Mouse (Mus musculus) kidney, embryonic 15.5 days (tissue): ENCODE results near the gene Slco4c1. TPM values are rescaled to one million over a fixed set of nuclear protein-coding genes. Genes with fewer than 3 reads are reported as not detected.

Experiments
- ATAC-seq: fragments of 200-750 bp; cut with Nextera tagmentation; replicated peaks from 2 replicates; pipeline ENCODE4 v1.8.0; 2017; ENCODE audit warnings: moderate TSS enrichment; ENCODE audit not compliant: low FRiP score
- H3K27ac ChIP-seq: fragments of 300-500 bp; sonication (generic); 2 replicates; pipeline ENCODE4 v1.5.1; 2015; ENCODE audit warnings: mild to moderate bottlenecking, inconsistent platforms
- H3K27me3 ChIP-seq: fragments of 300-500 bp; sonication (generic); 2 replicates; pipeline ENCODE4 v1.6.1; 2015; ENCODE audit warnings: inconsistent platforms
- H3K36me3 ChIP-seq: fragments of 300-500 bp; sonication (generic); 2 replicates; pipeline ENCODE4 v1.6.1; 2015; ENCODE audit warnings: inconsistent platforms
- H3K4me1 ChIP-seq: fragments of 300-500 bp; sonication (generic); 2 replicates; pipeline ENCODE4 v1.6.1; 2015; ENCODE audit warnings: inconsistent platforms
- H3K4me2 ChIP-seq: fragments of 300-500 bp; sonication (generic); 2 replicates; pipeline ENCODE4 v1.6.1; 2015; ENCODE audit warnings: moderate library complexity, mild to moderate bottlenecking, inconsistent platforms
- H3K4me3 ChIP-seq: fragments of 300-500 bp; sonication (generic); replicated peaks from 2 replicates; pipeline ENCODE4 v1.5.1; 2015; ENCODE audit warnings: mild to moderate bottlenecking, inconsistent platforms
- H3K9ac ChIP-seq: fragments of 300-500 bp; sonication (generic); 2 replicates; pipeline ENCODE4 v1.6.1; 2015; ENCODE audit warnings: mild to moderate bottlenecking, inconsistent platforms
- H3K9me3 ChIP-seq: fragments of 300-500 bp; sonication (generic); replicated peaks from 2 replicates; pipeline ENCODE4 v1.6.1; 2016; ENCODE audit warnings: inconsistent platforms
- WGBS: fragments of 180-500 bp; shearing (Covaris S2); methylation state at CpG from one replicate; pipeline ENCODE4 v1.1.7; 2015; ENCODE audit warnings: mixed read lengths; 5-methylcytosine and 5-hydroxymethylcytosine counted together
- polyA plus RNA-seq: library from polyadenylated mRNA; unstranded; fragments of >200 nt; fragmentation: Nextera tagmentation; extraction: Ambion mirVana; gene quantifications from 2 replicates; pipeline ENCODE4 v1.2.1, GENCODE M21; 2015

Gene Slco4c1
- polyA plus RNA-seq, 1 experiment from 2014 or later = 7.7 TPM

DNA sequence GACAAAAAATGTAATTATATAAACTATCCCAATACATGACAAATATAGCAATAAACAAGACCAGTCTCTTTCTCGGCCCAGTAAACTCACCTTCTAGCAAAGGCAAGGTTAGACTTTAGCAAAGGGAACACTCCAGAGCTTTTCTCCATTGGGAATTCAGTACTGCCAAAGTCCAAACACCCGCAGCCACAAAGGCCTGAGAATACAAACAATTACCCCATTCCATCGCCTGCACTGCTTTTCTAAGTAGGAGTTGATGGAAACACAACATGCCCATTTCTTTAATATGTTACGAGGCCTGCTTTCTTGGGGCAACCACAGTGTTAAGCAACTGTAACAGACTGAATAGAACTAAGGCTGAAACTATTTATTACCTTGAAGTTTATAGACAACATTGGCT is 18.4 kb downstream of the Slco4c1 start:
- 85% methylated on average over 4 of the region's 4 CpGs for WGBS
- no peaks in the 10 kb centered on the region for H3K9me3 ChIP-seq
- no peak overlapping the region for H3K4me2 ChIP-seq
- ATAC-seq = no peak
- no peak overlapping the region for H3K27ac ChIP-seq
- H3K9ac ChIP-seq = no peak overlapping the region
- no peaks in the 10 kb centered on the region for H3K36me3 ChIP-seq
- H3K27me3 ChIP-seq = no peaks in the 10 kb centered on the region
- no peaks in the 10 kb centered on the region for H3K4me1 ChIP-seq
- no peak overlapping the region for H3K4me3 ChIP-seq

DNA sequence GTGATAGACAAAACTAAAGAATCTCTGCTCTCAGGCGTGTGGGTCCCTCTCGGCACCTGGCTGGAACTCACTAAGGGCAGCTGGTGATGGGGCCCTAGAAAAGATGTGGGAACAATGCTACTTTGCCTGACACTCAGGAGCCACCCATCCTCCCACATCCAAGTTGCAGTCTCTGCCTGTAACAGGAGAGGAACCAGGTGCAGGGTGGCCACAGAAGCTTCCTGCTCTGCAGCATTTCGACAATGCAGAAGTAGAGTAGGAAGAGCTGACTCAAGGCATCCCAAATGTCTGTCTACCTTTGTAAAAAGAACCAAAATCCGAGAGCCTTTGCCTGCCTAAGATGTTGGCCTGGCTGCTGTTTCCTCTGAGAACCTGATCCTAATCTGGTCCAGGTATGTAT is 22.9 kb downstream of the Slco4c1 start:
- Histone ChIP-seq H3K4me2 (no peak overlapping the region), H3K4me3 (no peak overlapping the region), H3K9ac (no peak overlapping the region), H3K27me3 (no peaks in the 10 kb centered on the region), H3K36me3 (no peaks in the 10 kb centered on the region), H3K27ac (no peak overlapping the region), H3K4me1 (no peaks in the 10 kb centered on the region), H3K9me3 (no peaks in the 10 kb centered on the region)
- WGBS = 62% methylated on average over 4 of the region's 4 CpGs
- no peak for ATAC-seq

DNA sequence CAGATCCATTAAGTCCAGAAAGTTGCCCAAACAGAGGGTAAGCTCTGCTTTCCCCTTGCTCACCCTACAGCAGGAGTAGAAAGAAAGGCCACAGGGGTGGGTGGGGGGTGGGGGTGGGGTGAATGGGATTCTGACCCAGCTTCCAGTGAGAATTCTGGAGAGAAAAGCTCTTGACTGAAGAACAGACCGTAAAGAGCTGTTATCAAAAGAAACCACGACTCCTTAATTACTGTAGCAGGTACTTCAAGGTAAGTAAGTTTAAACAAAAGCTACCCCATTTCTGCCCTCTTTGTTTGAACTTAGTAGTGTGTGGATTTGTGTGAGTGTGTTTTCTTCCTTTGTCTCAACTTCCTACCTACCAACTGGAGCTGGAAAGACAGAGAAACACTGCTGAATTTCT is 23.4 kb downstream of the Slco4c1 start:
- no peaks in the 10 kb centered on the region for H3K36me3 ChIP-seq
- no peaks in the 10 kb centered on the region for H3K27me3 ChIP-seq
- no peaks in the 10 kb centered on the region for H3K4me1 ChIP-seq
- no peak overlapping the region for H3K9ac ChIP-seq
- H3K4me2 ChIP-seq = no peak overlapping the region
- H3K4me3 ChIP-seq = no peak overlapping the region
- H3K27ac ChIP-seq = no peak overlapping the region
- 54% methylated on average over 2 of the region's 2 CpGs for WGBS
- ATAC-seq = no peak
- H3K9me3 ChIP-seq = no peaks in the 10 kb centered on the region

DNA sequence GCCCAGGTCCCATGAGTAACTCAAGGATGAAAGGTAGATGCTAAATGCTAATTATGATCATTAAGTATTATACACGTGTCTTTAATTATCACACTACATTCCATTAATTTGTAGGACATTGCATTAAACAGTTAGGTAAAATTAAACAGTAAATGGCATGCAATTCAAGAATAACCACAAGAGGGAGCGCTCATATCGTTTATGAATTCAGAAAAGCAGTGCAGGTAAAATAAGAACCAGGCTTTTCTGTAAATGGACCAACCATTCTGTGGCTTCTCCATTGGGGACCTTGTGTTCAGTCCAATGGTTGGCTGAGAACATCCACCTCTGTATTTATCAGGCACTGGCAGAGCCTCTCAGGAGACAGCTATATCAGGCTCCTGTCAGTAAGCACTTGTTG is 25.2 kb downstream of the Slco4c1 start:
- Histone ChIP-seq H3K4me3 (no peak overlapping the region), H3K4me1 (no peaks in the 10 kb centered on the region), H3K36me3 (no peaks in the 10 kb centered on the region), H3K27ac (no peak overlapping the region), H3K4me2 (no peak overlapping the region), H3K9me3 (no peaks in the 10 kb centered on the region), H3K9ac (no peak overlapping the region), H3K27me3 (no peaks in the 10 kb centered on the region)
- no peak for ATAC-seq
- 7% methylated on average over 3 of the region's 3 CpGs for WGBS

DNA sequence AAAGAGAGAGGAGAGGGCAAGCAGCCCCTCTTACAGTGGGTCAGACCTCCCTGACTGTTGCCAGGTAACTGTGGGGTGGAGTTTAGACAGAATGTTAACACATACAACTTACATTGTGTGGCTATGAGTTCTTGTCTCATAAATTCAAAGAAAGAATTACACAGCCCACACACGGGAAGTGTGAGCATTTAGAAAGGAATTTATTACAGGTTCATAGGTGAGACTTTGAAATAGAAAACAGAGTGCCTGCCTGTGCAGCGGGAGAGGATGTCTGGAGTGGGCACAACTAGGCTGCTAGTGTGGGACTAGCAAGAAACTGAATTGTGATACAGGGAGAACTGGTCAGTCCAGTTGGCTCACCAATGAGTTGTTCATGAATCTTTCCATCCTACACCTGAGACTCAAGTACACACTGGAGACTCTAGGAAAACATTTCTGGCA is 66.7 kb downstream of the Slco4c1 start:
- Histone ChIP-seq H3K4me2 (no peak overlapping the region), H3K36me3 (no peaks in the 10 kb centered on the region), H3K4me3 (no peak overlapping the region), H3K9ac (no peak overlapping the region), H3K27ac (no peak overlapping the region), H3K9me3 (no peaks in the 10 kb centered on the region), H3K4me1 (no peaks in the 10 kb centered on the region), H3K27me3 (no peaks in the 10 kb centered on the region)
- WGBS = 36% methylated on average over 2 of the region's 2 CpGs
- ATAC-seq = peak; percentile 62

DNA sequence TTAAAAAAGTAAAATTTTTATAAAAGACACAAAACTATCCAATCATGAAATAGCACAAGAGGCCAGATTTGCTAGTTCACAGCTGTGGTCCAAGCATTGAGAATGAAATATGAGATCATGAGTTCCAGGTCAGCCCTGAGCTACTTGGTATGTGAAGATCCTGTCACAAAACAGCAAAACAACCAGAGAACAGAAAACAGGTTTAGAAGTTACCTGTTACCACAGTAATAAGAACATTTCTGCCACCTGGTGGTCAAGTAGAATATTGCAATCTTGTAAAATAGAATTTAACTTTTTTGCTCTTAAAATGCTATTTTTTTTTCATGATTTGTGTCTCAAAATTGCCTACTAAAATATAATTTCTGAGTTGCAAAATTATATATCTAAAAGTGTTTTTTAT is 70.4 kb downstream of the Slco4c1 start:
- no peak overlapping the region for H3K4me2 ChIP-seq
- H3K9ac ChIP-seq = no peak overlapping the region
- no peaks in the 10 kb centered on the region for H3K4me1 ChIP-seq
- H3K36me3 ChIP-seq = no peaks in the 10 kb centered on the region
- no peaks in the 10 kb centered on the region for H3K9me3 ChIP-seq
- ATAC-seq = no peak
- no peaks in the 10 kb centered on the region for H3K27me3 ChIP-seq
- no peak overlapping the region for H3K27ac ChIP-seq
- no peak overlapping the region for H3K4me3 ChIP-seq

DNA sequence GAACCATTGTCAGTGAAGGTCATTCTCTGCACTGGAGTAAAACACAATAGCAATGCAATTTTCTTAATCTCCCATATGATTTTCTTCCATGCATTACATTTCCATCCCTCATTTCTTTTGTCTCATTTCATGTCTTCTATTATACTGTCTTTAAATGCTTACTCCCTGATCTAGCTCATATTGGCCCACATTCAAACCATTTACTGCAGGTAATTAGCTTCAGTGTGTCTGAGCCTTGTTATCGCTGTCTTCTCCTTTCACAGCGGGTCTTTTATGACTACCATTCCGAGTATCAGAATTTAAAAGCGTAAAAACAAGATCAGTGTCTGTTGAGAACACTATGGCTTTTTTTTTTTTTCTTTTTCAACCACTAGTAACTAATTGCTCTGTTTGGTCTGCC is 77.3 kb downstream of the Slco4c1 start:
- H3K9me3 ChIP-seq = no peaks in the 10 kb centered on the region
- no peak overlapping the region for H3K4me3 ChIP-seq
- H3K36me3 ChIP-seq = no peaks in the 10 kb centered on the region
- no peak overlapping the region for H3K9ac ChIP-seq
- H3K27me3 ChIP-seq = no peaks in the 10 kb centered on the region
- WGBS = 47% methylated on average over 4 of the region's 4 CpGs
- no peak for ATAC-seq
- no peak overlapping the region for H3K27ac ChIP-seq
- H3K4me1 ChIP-seq = no peaks in the 10 kb centered on the region
- no peak overlapping the region for H3K4me2 ChIP-seq

DNA sequence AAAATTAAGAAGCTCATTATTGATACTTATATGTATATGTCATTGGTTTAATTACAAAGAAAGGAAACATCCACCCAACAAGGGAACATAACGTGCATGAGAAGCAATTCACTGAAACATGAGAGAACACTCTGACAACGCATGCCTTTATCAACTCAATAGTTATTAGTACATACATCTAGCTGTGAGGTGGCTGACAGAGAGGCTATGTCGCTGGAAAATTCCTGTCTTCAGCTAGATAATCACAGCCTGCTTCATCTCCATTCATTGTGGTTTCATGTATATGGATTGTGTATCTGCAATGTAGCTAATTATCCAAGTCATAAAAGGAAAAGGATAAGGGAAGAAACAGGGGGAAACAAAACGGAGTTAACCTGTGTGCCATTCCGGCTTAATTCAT is 77.7 kb downstream of the Slco4c1 start:
- Histone ChIP-seq H3K9me3 (no peaks in the 10 kb centered on the region), H3K36me3 (no peaks in the 10 kb centered on the region), H3K9ac (no peak overlapping the region), H3K27me3 (no peaks in the 10 kb centered on the region), H3K27ac (no peak overlapping the region), H3K4me3 (no peak overlapping the region), H3K4me2 (no peak overlapping the region), H3K4me1 (no peaks in the 10 kb centered on the region)
- no peak for ATAC-seq
- WGBS = 77% methylated on average over 5 of the region's 5 CpGs

DNA sequence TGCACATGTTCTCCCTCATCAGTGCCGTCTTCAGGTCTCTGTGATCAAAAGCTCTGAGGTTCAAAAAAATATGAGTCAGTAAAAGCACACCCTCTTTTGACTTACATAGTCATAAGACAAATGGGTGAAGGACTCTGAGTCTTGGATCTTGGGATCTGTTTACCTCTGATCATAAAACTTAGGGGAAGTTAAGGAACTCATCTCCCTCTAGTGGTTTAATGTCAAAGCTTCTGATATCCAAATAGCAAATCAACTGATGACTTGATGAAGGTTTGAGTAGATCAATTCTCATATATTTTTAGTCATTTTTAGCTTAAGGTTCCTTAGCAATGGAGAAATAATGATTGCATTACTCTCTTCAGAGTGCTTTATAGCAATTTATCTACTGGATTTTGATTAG is 82.7 kb downstream of the Slco4c1 start:
- H3K9ac ChIP-seq = no peak overlapping the region
- no peak for ATAC-seq
- H3K4me1 ChIP-seq = no peaks in the 10 kb centered on the region
- no peaks in the 10 kb centered on the region for H3K27me3 ChIP-seq
- no peaks in the 10 kb centered on the region for H3K9me3 ChIP-seq
- H3K36me3 ChIP-seq = no peaks in the 10 kb centered on the region
- WGBS = 82% methylated on average over 1 of the region's 1 CpGs
- H3K4me3 ChIP-seq = no peak overlapping the region
- H3K4me2 ChIP-seq = no peak overlapping the region
- H3K27ac ChIP-seq = no peak overlapping the region

DNA sequence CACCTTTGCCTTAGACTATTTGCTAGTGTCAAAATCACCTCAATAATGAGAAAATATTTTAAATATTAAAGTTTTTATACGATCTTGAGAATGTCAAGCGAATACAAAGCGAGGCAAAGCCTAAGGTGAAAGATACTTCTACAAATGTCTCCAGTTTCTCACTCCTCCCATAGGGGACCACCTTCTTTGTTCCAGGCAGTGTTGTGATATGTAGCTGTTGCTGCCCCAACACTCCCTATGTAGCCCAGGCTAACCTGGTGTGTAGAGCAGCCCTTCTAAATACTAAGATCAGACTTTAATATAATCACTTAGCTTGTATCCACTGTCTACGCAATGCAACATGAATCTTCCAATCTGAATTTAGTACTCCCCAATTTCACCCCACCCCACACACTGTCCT is 97.8 kb downstream of the Slco4c1 start:
- 95% methylated on average over 4 of the region's 4 CpGs for WGBS
- no peaks in the 10 kb centered on the region for H3K27me3 ChIP-seq

DNA sequence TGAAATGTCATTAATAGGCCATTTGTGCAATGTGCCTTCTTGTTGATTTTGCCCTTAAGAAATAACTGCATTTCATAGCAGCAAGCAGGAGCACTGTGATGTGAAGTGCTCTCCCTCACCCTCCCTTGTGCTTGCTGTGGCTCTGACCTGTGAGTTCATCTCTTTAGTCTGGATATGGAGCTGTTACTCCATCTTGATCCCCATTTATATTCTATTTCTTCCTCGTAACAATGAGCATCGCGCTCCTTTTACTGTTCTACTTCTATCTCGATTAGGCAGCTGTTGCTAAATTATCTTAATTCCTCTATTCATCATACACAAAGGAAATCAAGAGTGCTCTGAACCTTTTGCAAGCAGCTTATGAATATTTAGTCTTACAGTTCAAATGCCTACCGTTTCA is 98.3 kb downstream of the Slco4c1 start:
- Histone ChIP-seq H3K9ac (no peak overlapping the region), H3K27ac (no peak overlapping the region), H3K9me3 (no peaks in the 10 kb centered on the region), H3K4me1 (no peaks in the 10 kb centered on the region), H3K4me3 (no peak overlapping the region), H3K36me3 (no peaks in the 10 kb centered on the region), H3K27me3 (no peaks in the 10 kb centered on the region), H3K4me2 (no peak overlapping the region)
- ATAC-seq = no peak
- 87% methylated on average over 5 of the region's 5 CpGs for WGBS

More for the DNA sequence above, 97.8 kb downstream of the Slco4c1 start:
- Histone ChIP-seq H3K4me2 (no peak overlapping the region), H3K27ac (no peak overlapping the region), H3K9ac (no peak overlapping the region), H3K4me3 (no peak overlapping the region), H3K9me3 (no peaks in the 10 kb centered on the region), H3K36me3 (no peaks in the 10 kb centered on the region), H3K4me1 (no peaks in the 10 kb centered on the region)
- no peak for ATAC-seq

DNA sequence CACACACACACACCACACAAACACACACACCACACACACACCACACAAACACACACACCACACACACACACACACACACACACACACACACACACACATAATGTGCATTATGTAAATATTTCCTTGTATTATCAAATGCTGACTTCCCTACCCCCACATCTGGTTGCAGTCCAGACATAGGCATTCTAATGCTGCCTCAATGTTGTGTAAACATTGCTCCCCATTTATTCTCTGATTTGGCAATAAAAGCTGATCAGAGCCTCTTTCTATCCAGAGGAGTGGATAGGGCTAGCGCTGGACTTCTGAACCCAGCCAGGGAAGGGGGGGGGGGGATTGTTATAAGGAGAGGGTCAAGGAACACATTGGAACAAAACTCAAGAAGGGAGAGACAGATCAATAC is 101.7 kb downstream of the Slco4c1 start:
- ATAC-seq = no peak
- Histone ChIP-seq H3K4me2 (no peak overlapping the region), H3K9me3 (no peaks in the 10 kb centered on the region), H3K27me3 (no peaks in the 10 kb centered on the region), H3K36me3 (no peaks in the 10 kb centered on the region), H3K9ac (no peak overlapping the region), H3K4me3 (no peak overlapping the region), H3K4me1 (no peaks in the 10 kb centered on the region), H3K27ac (no peak overlapping the region)
- WGBS = 65% methylated on average over 1 of the region's 1 CpGs

DNA sequence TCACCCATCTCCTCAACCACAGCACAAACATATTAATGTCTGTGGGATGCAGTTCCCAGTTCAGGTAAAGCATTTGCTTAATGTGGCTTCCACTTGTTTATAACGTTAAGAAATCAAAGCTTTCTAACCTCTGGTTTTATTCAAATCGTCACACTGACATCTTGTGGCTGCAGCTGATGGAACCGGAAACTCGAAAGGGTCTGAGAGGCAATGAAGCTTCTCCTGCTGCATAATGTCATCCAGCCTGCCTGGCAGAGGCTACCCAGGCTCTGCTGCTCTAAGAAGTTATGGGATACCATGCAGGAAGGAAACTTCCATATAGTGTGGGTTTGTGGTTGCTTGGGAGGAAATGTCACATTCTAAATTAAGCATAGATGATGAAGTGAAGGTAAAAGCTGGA is 103.7 kb downstream of the Slco4c1 start:
- Histone ChIP-seq H3K4me2 (no peak overlapping the region), H3K27ac (no peak overlapping the region), H3K4me3 (no peak overlapping the region), H3K4me1 (no peaks in the 10 kb centered on the region), H3K9ac (no peak overlapping the region), H3K9me3 (no peaks in the 10 kb centered on the region), H3K27me3 (no peaks in the 10 kb centered on the region), H3K36me3 (no peaks in the 10 kb centered on the region)
- WGBS = 15% methylated on average over 4 of the region's 4 CpGs
- no peak; the same call in 1 of the 2 replicates for ATAC-seq
